Mouse (Mus musculus): ENCODE results near the gene Gria1. TPM values are rescaled to one million over a fixed set of nuclear protein-coding genes. Genes with fewer than 3 reads are reported as not detected.

Gene Gria1
- polyA plus RNA-seq, 1 experiment: not detected

GRCm38 (mm10) chr11:57297376-57297775 is 286.2 kb downstream of the Gria1 start:
- Histone ChIP-seq H3K4me1 (ENCODE audit: control insufficient read depth, insufficient read depth, low read length) (no peaks in the 10 kb centered on the region), H3K27ac (ENCODE audit: control insufficient read depth, insufficient read depth, low read depth, low read length, poor library complexity) (no peak overlapping the region), H3K4me3 (replicated peaks; ENCODE audit: control insufficient read depth, low read depth, low read length) (no peak overlapping the region)
- 91% methylated on average over 8 of the region's 8 CpGs for WGBS
- TF ChIP-seq CTCF (IDR thresholded peaks at IDR 0.05; ENCODE audit: control insufficient read depth, insufficient read depth, low read length) (no peak), POLR2A (IDR thresholded peaks at IDR 0.05; ENCODE audit: borderline replicate concordance, control insufficient read depth, low read depth, low read length) (no peak)

GRCm38 (mm10) chr11:57298263-57298662 is 287.1 kb downstream of the Gria1 start:
- TF ChIP-seq POLR2A (IDR thresholded peaks at IDR 0.05; ENCODE audit: borderline replicate concordance, control insufficient read depth, low read depth, low read length): no peak
- TF ChIP-seq CTCF (IDR thresholded peaks at IDR 0.05; ENCODE audit: control insufficient read depth, insufficient read depth, low read length): no peak
- WGBS: 65% methylated on average over 2 of the region's 2 CpGs
- no peak overlapping the region for H3K4me3 ChIP-seq (replicated peaks; ENCODE audit: control insufficient read depth, low read depth, low read length)
- H3K4me1 ChIP-seq (ENCODE audit: control insufficient read depth, insufficient read depth, low read length): no peaks in the 10 kb centered on the region
- H3K27ac ChIP-seq (ENCODE audit: control insufficient read depth, insufficient read depth, low read depth, low read length, poor library complexity): no peak overlapping the region

GRCm38 (mm10) chr11:57298665-57299064 is 287.5 kb downstream of the Gria1 start:
- Histone ChIP-seq H3K4me1 (ENCODE audit: control insufficient read depth, insufficient read depth, low read length) (no peaks in the 10 kb centered on the region), H3K4me3 (replicated peaks; ENCODE audit: control insufficient read depth, low read depth, low read length) (no peak overlapping the region), H3K27ac (ENCODE audit: control insufficient read depth, insufficient read depth, low read depth, low read length, poor library complexity) (no peak overlapping the region)
- TF ChIP-seq POLR2A (IDR thresholded peaks at IDR 0.05; ENCODE audit: borderline replicate concordance, control insufficient read depth, low read depth, low read length) (no peak), CTCF (IDR thresholded peaks at IDR 0.05; ENCODE audit: control insufficient read depth, insufficient read depth, low read length) (no peak)

GRCm38 (mm10) chr11:57303602-57304001 is 292.4 kb downstream of the Gria1 start:
- WGBS: 86% methylated on average over 1 of the region's 1 CpGs
- Histone ChIP-seq H3K27ac (ENCODE audit: control insufficient read depth, insufficient read depth, low read depth, low read length, poor library complexity) (no peak overlapping the region), H3K4me1 (ENCODE audit: control insufficient read depth, insufficient read depth, low read length) (no peaks in the 10 kb centered on the region), H3K4me3 (replicated peaks; ENCODE audit: control insufficient read depth, low read depth, low read length) (no peak overlapping the region)
- TF ChIP-seq CTCF (IDR thresholded peaks at IDR 0.05; ENCODE audit: control insufficient read depth, insufficient read depth, low read length) (no peak), POLR2A (IDR thresholded peaks at IDR 0.05; ENCODE audit: borderline replicate concordance, control insufficient read depth, low read depth, low read length) (no peak)

GRCm38 (mm10) chr11:57306116-57306515 is 294.9 kb downstream of the Gria1 start:
- H3K4me1 ChIP-seq (ENCODE audit: control insufficient read depth, insufficient read depth, low read length): no peaks in the 10 kb centered on the region
- 71% methylated on average over 2 of the region's 2 CpGs for WGBS
- H3K4me3 ChIP-seq (replicated peaks; ENCODE audit: control insufficient read depth, low read depth, low read length): no peak overlapping the region
- H3K27ac ChIP-seq (ENCODE audit: control insufficient read depth, insufficient read depth, low read depth, low read length, poor library complexity): no peak overlapping the region
- TF ChIP-seq POLR2A (IDR thresholded peaks at IDR 0.05; ENCODE audit: borderline replicate concordance, control insufficient read depth, low read depth, low read length) (no peak), CTCF (IDR thresholded peaks at IDR 0.05; ENCODE audit: control insufficient read depth, insufficient read depth, low read length) (no peak)

- WGBS: 94% methylated on average over 1 of the region's 1 CpGs
- Histone ChIP-seq H3K4me1 (ENCODE audit: control insufficient read depth, insufficient read depth, low read length) (no peaks in the 10 kb centered on the region), H3K27ac (ENCODE audit: control insufficient read depth, insufficient read depth, low read depth, low read length, poor library complexity) (no peak overlapping the region), H3K4me3 (replicated peaks; ENCODE audit: control insufficient read depth, low read depth, low read length) (no peak overlapping the region)
- TF ChIP-seq POLR2A (IDR thresholded peaks at IDR 0.05; ENCODE audit: borderline replicate concordance, control insufficient read depth, low read depth, low read length): no peak
- no peak for TF ChIP-seq CTCF (IDR thresholded peaks at IDR 0.05; ENCODE audit: control insufficient read depth, insufficient read depth, low read length)
Measured at GRCm38 (mm10) chr11:57306892-57307291, 295.7 kb downstream of the Gria1 start.

GRCm38 (mm10) chr11:57317063-57317462 is 305.9 kb downstream of the Gria1 start:
- 67% methylated on average over 3 of the region's 3 CpGs for WGBS
- Histone ChIP-seq H3K4me1 (ENCODE audit: control insufficient read depth, insufficient read depth, low read length) (no peaks in the 10 kb centered on the region), H3K27ac (ENCODE audit: control insufficient read depth, insufficient read depth, low read depth, low read length, poor library complexity) (no peak overlapping the region), H3K4me3 (replicated peaks; ENCODE audit: control insufficient read depth, low read depth, low read length) (no peak overlapping the region)
- TF ChIP-seq POLR2A (IDR thresholded peaks at IDR 0.05; ENCODE audit: borderline replicate concordance, control insufficient read depth, low read depth, low read length) (no peak), CTCF (IDR thresholded peaks at IDR 0.05; ENCODE audit: control insufficient read depth, insufficient read depth, low read length) (no peak)

- Histone ChIP-seq H3K27ac (ENCODE audit: control insufficient read depth, insufficient read depth, low read depth, low read length, poor library complexity) (no peak overlapping the region), H3K4me1 (ENCODE audit: control insufficient read depth, insufficient read depth, low read length) (no peaks in the 10 kb centered on the region), H3K4me3 (replicated peaks; ENCODE audit: control insufficient read depth, low read depth, low read length) (no peak overlapping the region)
- WGBS: 82% methylated on average over 13 of the region's 13 CpGs
- no peak for TF ChIP-seq POLR2A (IDR thresholded peaks at IDR 0.05; ENCODE audit: borderline replicate concordance, control insufficient read depth, low read depth, low read length)
- no peak for TF ChIP-seq CTCF (IDR thresholded peaks at IDR 0.05; ENCODE audit: control insufficient read depth, insufficient read depth, low read length)
Measured at GRCm38 (mm10) chr11:57317478-57317877, 306.3 kb downstream of the Gria1 start.

- no peaks in the 10 kb centered on the region for H3K4me1 ChIP-seq (ENCODE audit: control insufficient read depth, insufficient read depth, low read length)
- no peak overlapping the region for H3K27ac ChIP-seq (ENCODE audit: control insufficient read depth, insufficient read depth, low read depth, low read length, poor library complexity)
- WGBS: 81% methylated on average over 3 of the region's 3 CpGs
- no peak overlapping the region for H3K4me3 ChIP-seq (replicated peaks; ENCODE audit: control insufficient read depth, low read depth, low read length)
- TF ChIP-seq POLR2A (IDR thresholded peaks at IDR 0.05; ENCODE audit: borderline replicate concordance, control insufficient read depth, low read depth, low read length): no peak
- no peak for TF ChIP-seq CTCF (IDR thresholded peaks at IDR 0.05; ENCODE audit: control insufficient read depth, insufficient read depth, low read length)
Measured at GRCm38 (mm10) chr11:57319374-57319773, 308.2 kb downstream of the Gria1 start.

Data from bone marrow, adult 2 months (tissue).